Mouse (Mus musculus) hindbrain, embryonic 13.5 days (tissue): Measurements from ENCODE around the gene Kcnh1. TPM values are rescaled to one million over a fixed set of nuclear protein-coding genes. Genes with fewer than 3 reads are reported as not detected.

Experiments used
- ATAC-seq: fragments of 200-750 bp; cut with Nextera tagmentation; 2 replicates; pipeline ENCODE4 v1.8.0; 2017; ENCODE audit warnings: moderate TSS enrichment; ENCODE audit not compliant: low FRiP score
- H3K27ac ChIP-seq: fragments of 300-500 bp; sonication (generic); 2 replicates; pipeline ENCODE4 v1.5.1; 2015; ENCODE audit warnings: inconsistent platforms, mild to moderate bottlenecking, moderate library complexity
- H3K27me3 ChIP-seq: fragments of 300-500 bp; sonication (generic); 2 replicates; pipeline ENCODE4 v1.6.1; 2015; ENCODE audit warnings: mild to moderate bottlenecking, inconsistent platforms
- H3K36me3 ChIP-seq: fragments of 300-500 bp; sonication (generic); 2 replicates; pipeline ENCODE4 v1.6.1; 2015; ENCODE audit warnings: mild to moderate bottlenecking, inconsistent platforms
- H3K4me1 ChIP-seq: fragments of 300-500 bp; sonication (generic); replicated peaks from 2 replicates; pipeline ENCODE4 v1.6.1; 2015; ENCODE audit warnings: inconsistent platforms
- H3K4me2 ChIP-seq: fragments of 300-500 bp; sonication (generic); 2 replicates; pipeline ENCODE4 v1.6.1; 2015; ENCODE audit warnings: inconsistent platforms, mild to moderate bottlenecking, moderate library complexity
- H3K4me3 ChIP-seq: fragments of 300-500 bp; sonication (generic); 2 replicates; pipeline ENCODE4 v1.5.1; 2015; ENCODE audit warnings: mild to moderate bottlenecking, inconsistent platforms
- H3K9ac ChIP-seq: fragments of 300-500 bp; sonication (generic); 2 replicates; pipeline ENCODE4 v1.6.1; 2015; ENCODE audit warnings: mild to moderate bottlenecking, inconsistent platforms
- H3K9me3 ChIP-seq: fragments of 300-500 bp; sonication (generic); 2 replicates; pipeline ENCODE4 v1.6.1; 2016; ENCODE audit warnings: inconsistent platforms
- whole genome bisulfite sequencing: fragments of 180-500 bp; shearing (Covaris S2); methylation state at CpG from one replicate; pipeline ENCODE4 v1.1.7; 2015; 5-methylcytosine and 5-hydroxymethylcytosine counted together
- polyA plus RNA-seq: library from polyadenylated mRNA; unstranded; fragments of >200 nt; fragmentation: Nextera tagmentation; extraction: Ambion mirVana; gene quantifications from 2 replicates; pipeline ENCODE4 v1.2.1, GENCODE M21; 2015

Kcnh1 gene
- polyA plus RNA-seq, 1 experiment from 2014 or later = 1.8 TPM

DNA sequence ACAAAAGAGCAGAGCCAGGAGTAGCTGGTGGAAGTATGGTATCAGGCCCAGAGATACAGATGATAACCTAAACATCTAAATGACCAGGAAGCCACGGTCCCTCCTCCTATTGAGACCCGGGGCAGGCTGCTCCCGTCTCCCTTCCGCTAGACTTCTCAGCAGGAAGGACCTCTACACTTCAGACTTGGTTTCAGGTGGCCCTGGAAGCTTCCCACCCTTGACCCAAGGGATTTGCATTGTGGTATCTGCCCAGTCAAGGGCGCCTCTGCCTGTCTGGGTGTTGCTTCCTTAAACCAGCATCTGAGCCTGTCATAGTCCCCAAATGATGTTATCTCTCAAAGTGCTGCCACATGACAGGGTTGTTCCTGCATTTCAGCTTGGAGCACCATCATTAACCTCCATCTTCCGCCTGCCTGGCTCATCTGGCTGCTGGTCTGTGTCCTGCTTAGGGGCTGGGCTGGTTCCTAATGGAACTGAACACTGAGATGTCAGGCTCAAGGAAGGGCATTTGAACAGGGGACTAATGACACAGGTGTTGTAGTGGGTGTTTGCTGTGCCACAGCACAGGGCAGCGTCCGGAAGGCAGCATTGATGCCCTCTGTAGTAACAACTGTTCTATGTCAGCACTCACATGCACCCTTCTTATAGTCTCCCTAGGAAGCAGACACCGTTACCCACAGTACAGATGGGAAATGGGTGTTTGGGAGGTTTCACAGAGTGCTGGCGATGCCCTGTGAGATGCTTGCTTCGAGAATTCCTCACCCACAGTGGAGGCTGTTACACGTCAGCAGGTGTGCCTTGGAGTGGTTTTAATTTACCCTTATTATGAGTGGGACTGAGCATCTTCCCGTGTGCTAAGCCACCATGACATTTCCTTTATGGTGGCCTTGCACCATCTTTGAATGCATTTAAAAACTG, 299.6 kb downstream of the Kcnh1 start:
- Histone ChIP-seq H3K36me3 (no peaks in the 10 kb centered on the region), H3K9ac (no peak overlapping the region), H3K4me2 (no peak overlapping the region), H3K4me1 (0 out of 2 replicates have a peak, but pooled peaks cover 3% of the 10 kb centered on the region), H3K9me3 (no peaks in the 10 kb centered on the region), H3K27me3 (no peaks in the 10 kb centered on the region), H3K4me3 (no peak overlapping the region), H3K27ac (no peak overlapping the region)
- ATAC-seq = no peak
- 77% methylated on average over 13 of the region's 13 CpGs for WGBS

GRCm38 (mm10) chr1:192497505-192497904, 306.9 kb downstream of the Kcnh1 start:
- Histone ChIP-seq H3K4me1 (no peaks in the 10 kb centered on the region), H3K9me3 (peaks cover 3% of the 10 kb centered on the region; the same call in 1 of the 2 replicates), H3K4me2 (no peak overlapping the region), H3K36me3 (no peaks in the 10 kb centered on the region), H3K27me3 (no peaks in the 10 kb centered on the region), H3K9ac (no peak overlapping the region), H3K27ac (no peak overlapping the region), H3K4me3 (no peak overlapping the region)
- WGBS = 83% methylated on average over 2 of the region's 2 CpGs
- no peak for ATAC-seq

GRCm38 (mm10) chr1:192502016-192502415, 311.4 kb downstream of the Kcnh1 start:
- Histone ChIP-seq H3K4me1 (no peaks in the 10 kb centered on the region), H3K4me3 (no peak overlapping the region), H3K36me3 (peaks cover 3% of the 10 kb centered on the region; the same call in 1 of the 2 replicates), H3K4me2 (no peak overlapping the region), H3K9ac (no peak overlapping the region), H3K27me3 (no peaks in the 10 kb centered on the region), H3K27ac (no peak overlapping the region), H3K9me3 (no peaks in the 10 kb centered on the region)
- WGBS = 77% methylated on average over 9 of the region's 9 CpGs
- no peak for ATAC-seq

- peaks cover 3% of the 10 kb centered on the region; the same call in 1 of the 2 replicates for H3K36me3 ChIP-seq
- H3K9me3 ChIP-seq = no peaks in the 10 kb centered on the region
- no peak overlapping the region for H3K4me2 ChIP-seq
- no peak overlapping the region for H3K4me3 ChIP-seq
- no peak overlapping the region for H3K9ac ChIP-seq
- no peaks in the 10 kb centered on the region for H3K27me3 ChIP-seq
- ATAC-seq = no peak
- H3K4me1 ChIP-seq = no peaks in the 10 kb centered on the region
- no peak overlapping the region for H3K27ac ChIP-seq
These were observed 312.3 kb downstream of the Kcnh1 start for GRCm38 (mm10) chr1:192502835-192503234.

GRCm38 (mm10) chr1:192503651-192504050, 313.1 kb downstream of the Kcnh1 start:
- Histone ChIP-seq H3K4me2 (no peak overlapping the region), H3K9ac (no peak overlapping the region), H3K27me3 (no peaks in the 10 kb centered on the region), H3K9me3 (no peaks in the 10 kb centered on the region), H3K36me3 (peaks cover 3% of the 10 kb centered on the region; the same call in 1 of the 2 replicates), H3K27ac (no peak overlapping the region), H3K4me3 (no peak overlapping the region), H3K4me1 (no peaks in the 10 kb centered on the region)
- ATAC-seq = no peak
- 84% methylated on average over 4 of the region's 4 CpGs for WGBS

DNA sequence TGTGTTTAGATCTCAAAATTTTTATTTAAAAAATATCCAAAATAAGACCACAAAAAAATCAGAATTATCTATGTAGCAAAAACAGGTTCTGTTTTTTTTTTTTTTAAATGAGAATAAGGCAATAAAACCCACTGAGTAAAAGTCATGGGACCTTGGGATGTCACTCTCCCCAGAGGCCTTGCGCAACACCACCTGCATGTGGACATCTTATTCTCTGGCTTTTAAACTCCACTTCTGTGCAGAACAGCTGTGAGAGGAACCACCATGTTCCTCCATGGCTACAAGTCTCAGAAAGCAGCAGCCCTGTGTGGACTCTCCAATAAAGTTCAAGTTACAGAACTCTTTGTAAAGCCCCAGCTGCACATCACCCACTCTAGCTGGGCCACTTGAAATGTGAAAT, 322.2 kb downstream of the Kcnh1 start:
- Histone ChIP-seq H3K27me3 (no peaks in the 10 kb centered on the region), H3K36me3 (no peaks in the 10 kb centered on the region), H3K4me1 (no peaks in the 10 kb centered on the region), H3K9me3 (no peaks in the 10 kb centered on the region), H3K4me2 (no peak overlapping the region), H3K9ac (no peak overlapping the region), H3K4me3 (no peak overlapping the region), H3K27ac (no peak overlapping the region)
- no peak for ATAC-seq
- 100% methylated on average over 1 of the region's 1 CpGs for WGBS

DNA sequence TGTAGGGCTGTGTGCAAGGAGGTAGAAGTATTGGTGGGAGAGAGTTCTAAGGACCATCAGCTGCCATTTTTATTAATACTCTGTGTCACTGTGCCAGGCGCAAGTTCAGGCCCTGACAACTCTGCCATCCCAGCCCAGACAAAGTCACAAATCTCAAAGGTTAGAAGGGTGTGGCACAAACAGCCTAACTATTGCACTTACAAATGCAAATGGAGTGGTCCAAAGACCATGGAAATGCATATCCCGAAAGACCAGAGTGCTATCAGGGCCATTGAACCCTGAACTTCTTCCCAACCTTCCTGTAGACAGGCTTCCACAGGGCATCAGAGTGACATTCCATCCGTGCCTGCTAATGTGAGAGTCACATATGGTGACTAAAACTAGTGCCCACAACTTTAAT, 324.8 kb downstream of the Kcnh1 start:
- no peaks in the 10 kb centered on the region for H3K9me3 ChIP-seq
- H3K4me1 ChIP-seq = peaks cover 11% of the 10 kb centered on the region
- no peaks in the 10 kb centered on the region for H3K27me3 ChIP-seq
- 85% methylated on average over 3 of the region's 3 CpGs for WGBS
- no peak overlapping the region for H3K9ac ChIP-seq
- no peak overlapping the region for H3K4me3 ChIP-seq
- H3K4me2 ChIP-seq = no peak overlapping the region
- no peak overlapping the region for H3K27ac ChIP-seq
- H3K36me3 ChIP-seq = no peaks in the 10 kb centered on the region
- ATAC-seq = no peak

DNA sequence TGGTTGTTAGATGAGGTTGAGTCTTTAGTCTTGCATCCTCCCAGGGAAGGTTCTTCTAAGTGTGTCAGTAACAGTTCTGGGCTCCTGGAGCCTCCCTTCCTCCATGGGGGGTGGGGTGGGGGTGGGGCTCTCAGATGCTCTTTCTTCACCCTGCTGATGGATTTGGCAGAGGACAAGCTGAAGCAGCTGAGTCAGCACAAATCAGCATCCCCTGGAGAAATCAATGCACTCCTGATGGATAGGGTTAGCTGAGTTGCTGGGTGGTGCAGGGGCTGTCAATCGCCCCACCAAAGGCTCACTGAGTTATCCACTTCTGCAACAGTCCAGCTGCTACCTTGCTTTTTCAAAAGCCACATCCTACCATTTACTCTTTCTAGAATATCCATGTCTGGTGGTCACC, 329.1 kb downstream of the Kcnh1 start:
- H3K9me3 ChIP-seq = no peaks in the 10 kb centered on the region
- 52% methylated on average over 1 of the region's 1 CpGs for WGBS

GRCm38 (mm10) chr1:192520836-192521435, 330.4 kb downstream of the Kcnh1 start:
- Histone ChIP-seq H3K4me1 (peaks cover 59% of the 10 kb centered on the region), H3K4me3 (no peak overlapping the region), H3K36me3 (no peaks in the 10 kb centered on the region), H3K9me3 (no peaks in the 10 kb centered on the region), H3K4me2 (no peak overlapping the region), H3K9ac (no peak overlapping the region), H3K27ac (peak overlapping the region; percentile 71), H3K27me3 (0 out of 2 replicates have a peak, but pooled peaks cover 4% of the 10 kb centered on the region)
- WGBS = 38% methylated on average over 13 of the region's 13 CpGs
- ATAC-seq = no peak

More for the DNA sequence above, 329.1 kb downstream of the Kcnh1 start:
- no peak for ATAC-seq
- Histone ChIP-seq H3K4me1 (peaks cover 54% of the 10 kb centered on the region), H3K27ac (no peak overlapping the region), H3K27me3 (0 out of 2 replicates have a peak, but pooled peaks cover 4% of the 10 kb centered on the region), H3K9ac (no peak overlapping the region), H3K36me3 (no peaks in the 10 kb centered on the region), H3K4me2 (no peak overlapping the region), H3K4me3 (no peak overlapping the region)

- no peak for ATAC-seq
- peaks cover 64% of the 10 kb centered on the region for H3K4me1 ChIP-seq
- no peak overlapping the region for H3K9ac ChIP-seq
- no peak overlapping the region for H3K4me3 ChIP-seq
- H3K4me2 ChIP-seq = 0 out of 2 replicates have a peak overlapping the region, but pooled peaks have one; percentile 15
- 0 out of 2 replicates have a peak, but pooled peaks cover 4% of the 10 kb centered on the region for H3K27me3 ChIP-seq
- peak overlapping the region; percentile 71 for H3K27ac ChIP-seq
- no peaks in the 10 kb centered on the region for H3K36me3 ChIP-seq
- WGBS = 24% methylated on average over 12 of the region's 12 CpGs
- H3K9me3 ChIP-seq = no peaks in the 10 kb centered on the region
These were observed 332.0 kb downstream of the Kcnh1 start for GRCm38 (mm10) chr1:192522376-192523178.

DNA sequence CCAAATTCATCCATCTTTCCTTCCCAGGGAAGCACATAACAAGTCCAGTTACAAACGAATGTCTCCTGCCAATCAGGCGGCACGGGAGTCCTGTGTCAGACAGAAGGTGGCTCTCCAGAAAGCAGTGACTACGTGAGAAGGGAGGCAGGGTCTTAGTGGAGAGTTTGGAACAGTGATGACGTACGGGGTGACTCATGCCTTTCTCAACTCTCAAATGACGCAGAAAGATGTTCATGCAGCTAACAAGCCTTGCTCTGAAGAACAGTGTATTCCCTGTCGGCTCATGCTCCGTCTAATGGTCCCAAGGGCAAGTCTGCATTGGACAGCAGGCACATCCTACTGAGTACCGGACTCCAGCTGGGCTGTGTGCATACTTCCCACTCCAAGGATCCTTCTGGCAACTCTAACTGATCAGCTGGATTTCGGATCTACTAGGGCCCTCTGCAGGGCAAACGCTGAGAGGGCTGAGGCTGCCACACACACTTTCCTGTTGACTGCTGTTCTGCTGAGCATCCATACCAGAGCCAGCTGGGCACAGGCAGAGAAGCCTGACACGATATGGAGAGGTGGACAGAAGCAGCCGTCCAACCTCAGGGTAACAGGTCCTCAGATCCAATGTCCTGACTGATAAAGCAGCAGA, 335.3 kb downstream of the Kcnh1 start:
- Histone ChIP-seq H3K4me1 (peaks cover 54% of the 10 kb centered on the region), H3K4me3 (no peak overlapping the region), H3K9ac (no peak overlapping the region), H3K4me2 (no peak overlapping the region), H3K9me3 (no peaks in the 10 kb centered on the region), H3K36me3 (no peaks in the 10 kb centered on the region), H3K27ac (no peak overlapping the region), H3K27me3 (0 out of 2 replicates have a peak, but pooled peaks cover 4% of the 10 kb centered on the region)
- 76% methylated on average over 14 of the region's 14 CpGs for WGBS
- ATAC-seq = no peak
